Mouse (Mus musculus) lung, postnatal 0 days (tissue): ENCODE results near the gene Boc. TPM values are rescaled to one million over a fixed set of nuclear protein-coding genes. Genes with fewer than 3 reads are reported as not detected.
A peak's percentile ranks its signal among the peaks of the same experiment; 100 is the strongest.

Experiments used
- ATAC-seq: fragments of 200-750 bp; cut with Nextera tagmentation; 2 replicates; pipeline ENCODE4 v1.8.0; 2017; ENCODE audit warnings: moderate library complexity
- DNase-seq: peaks from one replicate; pipeline ENCODE4 v3.0.0-alpha.2; 2016; ENCODE audit warnings: low spot score
- H3K27ac ChIP-seq: fragments of 300-500 bp; sonication (generic); 2 replicates; pipeline ENCODE4 v1.5.1; 2014; ENCODE audit warnings: antibody characterized with exemption, mild to moderate bottlenecking, low read length, mixed read lengths
- H3K27me3 ChIP-seq: fragments of 300-500 bp; sonication (generic); replicated peaks from 2 replicates; pipeline ENCODE4 v1.6.1; 2014; ENCODE audit warnings: low read length, mixed read lengths; ENCODE audit not compliant: insufficient read depth
- H3K36me3 ChIP-seq: fragments of 300-500 bp; sonication (generic); 2 replicates; pipeline ENCODE4 v1.6.1; 2014; ENCODE audit warnings: low read length, mixed read lengths; ENCODE audit not compliant: insufficient read depth
- H3K4me1 ChIP-seq: fragments of 300-500 bp; sonication (generic); 2 replicates; pipeline ENCODE4 v1.6.1; 2014; ENCODE audit warnings: antibody characterized with exemption, low read depth, low read length, mixed read lengths; ENCODE audit not compliant: insufficient read depth
- H3K4me2 ChIP-seq: fragments of 300-500 bp; sonication (generic); replicated peaks from 2 replicates; pipeline ENCODE4 v1.6.1; 2014; ENCODE audit warnings: low read depth, mild to moderate bottlenecking, low read length, moderate library complexity, mixed read lengths
- H3K4me3 ChIP-seq: fragments of 300-500 bp; sonication (generic); 2 replicates; pipeline ENCODE4 v1.5.1; 2014; ENCODE audit warnings: low read depth, low read length
- H3K9ac ChIP-seq: fragments of 300-500 bp; sonication (generic); replicated peaks from 2 replicates; pipeline ENCODE4 v1.6.1; 2014; ENCODE audit warnings: low read depth, mild to moderate bottlenecking
- H3K9me3 ChIP-seq: fragments of 300-500 bp; sonication (generic); 2 replicates; pipeline ENCODE4 v1.6.1; 2016; ENCODE audit warnings: low read length, mixed read lengths
- CTCF ChIP-seq: IDR thresholded peaks from 2 replicates; pipeline ENCODE4 v1.5.1; 2016; ENCODE audit warnings: antibody characterized with exemption, mild to moderate bottlenecking
- EP300 ChIP-seq: IDR thresholded peaks from 2 replicates; pipeline ENCODE4 v1.6.1; 2016; ENCODE audit warnings: antibody characterized with exemption, mild to moderate bottlenecking, control low read depth
- WGBS: fragments of 180-500 bp; shearing (Covaris S2); extraction: QIAGEN DNeasy Blood & Tissue Kit; methylation state at CpG from one replicate; pipeline ENCODE4 v1.1.7; 2014; 5-methylcytosine and 5-hydroxymethylcytosine counted together
- polyA plus RNA-seq: library from polyadenylated mRNA; unstranded; fragments of >200 nt; fragmentation: Nextera tagmentation; extraction: Ambion mirVana; gene quantifications from 2 replicates; pipeline ENCODE4 v1.2.1, GENCODE M21; 2015

Boc gene
- polyA plus RNA-seq, 1 experiment from 2014 or later = 14.1 TPM

- Histone ChIP-seq H3K36me3 (no peaks in the 10 kb centered on the region), H3K4me1 (peaks cover 10% of the 10 kb centered on the region), H3K9me3 (no peaks in the 10 kb centered on the region), H3K4me2 (no peak overlapping the region), H3K9ac (no peak overlapping the region), H3K27me3 (no peaks in the 10 kb centered on the region), H3K27ac (no peak overlapping the region), H3K4me3 (no peak overlapping the region)
- ATAC-seq = no peak
- 49% methylated on average over 7 of the region's 7 CpGs for WGBS
- no peak for TF ChIP-seq EP300
- no peak for TF ChIP-seq CTCF
- no peak for DNase-seq
Measured at GRCm38 (mm10) chr16:44549867-44550679, 8.6 kb downstream of the Boc start.

GRCm38 (mm10) chr16:44549381-44549780, 9.3 kb downstream of the Boc start:
- H3K36me3 ChIP-seq = no peaks in the 10 kb centered on the region
- H3K4me1 ChIP-seq = peaks cover 10% of the 10 kb centered on the region
- H3K9ac ChIP-seq = no peak overlapping the region
- no peak for TF ChIP-seq EP300
- TF ChIP-seq CTCF = no peak
- no peaks in the 10 kb centered on the region for H3K27me3 ChIP-seq
- no peak overlapping the region for H3K4me2 ChIP-seq
- no peak overlapping the region for H3K4me3 ChIP-seq
- WGBS = 58% methylated on average over 6 of the region's 6 CpGs
- no peak for DNase-seq
- ATAC-seq = no peak
- H3K27ac ChIP-seq = no peak overlapping the region
- no peaks in the 10 kb centered on the region for H3K9me3 ChIP-seq

GRCm38 (mm10) chr16:44547976-44548375, 10.7 kb downstream of the Boc start:
- 93% methylated on average over 1 of the region's 1 CpGs for WGBS
- H3K27ac ChIP-seq = no peak overlapping the region
- no peak overlapping the region for H3K9ac ChIP-seq
- TF ChIP-seq EP300 (no peak), CTCF (no peak)
- H3K9me3 ChIP-seq = no peaks in the 10 kb centered on the region
- H3K4me2 ChIP-seq = no peak overlapping the region
- no peaks in the 10 kb centered on the region for H3K36me3 ChIP-seq
- H3K4me1 ChIP-seq = peaks cover 10% of the 10 kb centered on the region
- H3K27me3 ChIP-seq = no peaks in the 10 kb centered on the region
- no peak overlapping the region for H3K4me3 ChIP-seq
- DNase-seq = no peak
- ATAC-seq = no peak

GRCm38 (mm10) chr16:44546831-44547230, 11.9 kb downstream of the Boc start:
- Histone ChIP-seq H3K27ac (no peak overlapping the region; the same call in 1 of the 2 replicates), H3K36me3 (no peaks in the 10 kb centered on the region), H3K4me2 (no peak overlapping the region), H3K4me1 (peaks cover 7% of the 10 kb centered on the region), H3K27me3 (no peaks in the 10 kb centered on the region), H3K4me3 (no peak overlapping the region), H3K9me3 (no peaks in the 10 kb centered on the region), H3K9ac (no peak overlapping the region)
- DNase-seq = no peak
- ATAC-seq = no peak
- WGBS = 47% methylated on average over 8 of the region's 8 CpGs
- TF ChIP-seq CTCF = no peak

- peaks cover 7% of the 10 kb centered on the region for H3K4me1 ChIP-seq
- TF ChIP-seq EP300 (no peak), CTCF (no peak)
- H3K27me3 ChIP-seq = no peaks in the 10 kb centered on the region
- H3K4me3 ChIP-seq = no peak overlapping the region
- H3K9ac ChIP-seq = no peak overlapping the region
- no peaks in the 10 kb centered on the region for H3K9me3 ChIP-seq
- H3K27ac ChIP-seq = no peak overlapping the region
- H3K4me2 ChIP-seq = no peak overlapping the region
- DNase-seq (no peak), ATAC-seq (no peak)
- WGBS = 62% methylated on average over 2 of the region's 2 CpGs
- H3K36me3 ChIP-seq = no peaks in the 10 kb centered on the region
Measured at GRCm38 (mm10) chr16:44545939-44546338, 12.8 kb downstream of the Boc start.

GRCm38 (mm10) chr16:44545153-44545552, 13.5 kb downstream of the Boc start:
- H3K4me2 ChIP-seq = no peak overlapping the region

More at GRCm38 (mm10) chr16:44545153-44545552, 13.5 kb downstream of the Boc start:
- H3K27me3 ChIP-seq = no peaks in the 10 kb centered on the region
- H3K4me1 ChIP-seq = peaks cover 7% of the 10 kb centered on the region
- no peak for ATAC-seq
- no peak overlapping the region for H3K9ac ChIP-seq
- TF ChIP-seq EP300 (no peak), CTCF (no peak)
- 42% methylated on average over 7 of the region's 7 CpGs for WGBS
- no peak overlapping the region for H3K4me3 ChIP-seq
- H3K36me3 ChIP-seq = no peaks in the 10 kb centered on the region
- DNase-seq = no peak
- H3K9me3 ChIP-seq = no peaks in the 10 kb centered on the region
- peak overlapping the region; percentile 26; the same call in 1 of the 2 replicates for H3K27ac ChIP-seq
